ENCODE assay signal across 10 mouse cellular contexts in genomic region chr9:8177099-8177498, GRCm38 (mm10).
"Had no signal": no experiment of that assay in that cellular context is flagged by ENCODE, and none has a peak within 500 bp of the region (broad histone marks: within the 10 kb centered on the region; RNA-seq: fewer than 3 reads in every experiment).

No protein-coding gene starts in this region.

- H3K9ac ChIP-seq: kidney, embryonic 15.5 days; limb, embryonic 13.5 days; liver, embryonic 14.5 days; midbrain, embryonic 12.5 days; stomach, embryonic 15.5 days had no signal

- ATAC-seq: midbrain, embryonic 16.5 days had no signal

- H3K36me3 ChIP-seq: kidney, embryonic 15.5 days; limb, embryonic 13.5 days; midbrain, embryonic 12.5 days; stomach, embryonic 15.5 days had no signal

- H3K4me2 ChIP-seq: kidney, embryonic 15.5 days; limb, embryonic 13.5 days; midbrain, embryonic 12.5 days; stomach, embryonic 15.5 days had no signal

- H3K4me3 ChIP-seq: kidney, embryonic 15.5 days; limb, embryonic 13.5 days; midbrain, embryonic 12.5 days; stomach, embryonic 15.5 days had no signal

- H3K27ac ChIP-seq: kidney, embryonic 15.5 days; limb, embryonic 13.5 days; liver, embryonic 14.5 days; midbrain, embryonic 12.5 days; stomach, embryonic 15.5 days had no signal

- H3K27me3 ChIP-seq: kidney, embryonic 15.5 days; limb, embryonic 13.5 days; midbrain, embryonic 12.5 days; stomach, embryonic 15.5 days had no signal

- H3K9me3 ChIP-seq: kidney, embryonic 15.5 days; limb, embryonic 13.5 days; midbrain, embryonic 12.5 days; stomach, embryonic 15.5 days had no signal

- DNase-seq: kidney, adult 18-20 months; kidney, postnatal 14 days; lung, adult 18-20 months; thymus, postnatal 36 days had no signal

- H3K4me1 ChIP-seq: kidney, embryonic 15.5 days; limb, embryonic 13.5 days; midbrain, embryonic 12.5 days; stomach, embryonic 15.5 days had no signal
